8 mouse cellular contexts compared by ENCODE assay signal in the genomic region with DNA sequence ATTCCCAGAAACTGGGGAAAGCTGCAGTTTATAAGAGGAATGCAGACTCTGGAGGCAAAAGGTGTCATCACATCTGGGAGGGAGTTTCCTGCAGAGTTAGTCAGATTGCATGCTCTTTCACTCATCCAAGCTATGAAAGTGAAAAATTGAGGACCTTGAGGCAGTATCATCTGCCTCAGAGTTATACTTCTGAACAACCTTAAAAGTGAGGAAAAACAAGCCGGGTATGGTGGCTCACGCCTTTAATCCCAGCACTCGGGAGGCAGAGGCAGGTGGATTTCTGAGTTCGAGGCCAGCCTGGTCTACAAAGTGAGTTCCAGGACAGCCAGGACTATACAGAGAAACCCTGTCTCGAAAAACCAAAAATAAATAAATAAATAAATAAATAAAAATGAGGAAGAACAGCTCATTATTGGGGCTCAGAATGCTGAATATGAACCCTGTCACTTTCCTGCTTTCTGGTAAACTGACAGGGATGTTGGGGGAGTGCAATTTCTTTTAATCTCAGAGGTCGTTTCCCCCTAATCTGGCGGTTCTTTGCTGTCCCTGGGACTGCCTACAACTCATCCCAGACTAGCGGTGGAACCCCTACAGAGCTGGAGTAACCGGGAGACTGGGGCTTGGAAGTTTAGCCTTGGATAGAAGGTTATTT. TPM values are rescaled to one million over a fixed set of nuclear protein-coding genes. Genes with fewer than 3 reads are reported as not detected.
DNase-seq lines count a peak whose midpoint lies in the region; ATAC-seq and TF ChIP-seq lines count a peak whose summit lies in the region.

No protein-coding gene starts in this region.

- peak overlapping the region; percentile 86 for H3K27ac ChIP-seq in kidney, postnatal 0 days
- peak overlapping the region; percentile 84 for H3K27ac ChIP-seq in hindbrain, embryonic 13.5 days
- H3K27ac ChIP-seq in midbrain, embryonic 13.5 days = peak overlapping the region; percentile 86

- no peak for ATAC-seq in kidney, postnatal 0 days (replicated peaks; ENCODE audit: low FRiP score, low read depth)
- ATAC-seq in activated CD4-positive, CD25-positive, alpha-beta regulatory T cell, adult 4 months = peak; percentile 4
- ATAC-seq in hindbrain, embryonic 13.5 days (ENCODE audit: low FRiP score) = 0 out of 2 replicates have a peak, but pooled peaks have one; percentile 28
- ATAC-seq in midbrain, embryonic 13.5 days = no peak
- ATAC-seq in cerebellum, adult (ENCODE audit: insufficient number of reproducible peaks, low FRiP score, low TSS enrichment) = no peak

- H3K4me2 ChIP-seq in kidney, postnatal 0 days (ENCODE audit: low read length) = peak overlapping the region; percentile 70
- peak overlapping the region; percentile 67 for H3K4me2 ChIP-seq in hindbrain, embryonic 13.5 days
- peak overlapping the region; percentile 86 for H3K4me2 ChIP-seq in midbrain, embryonic 13.5 days (replicated peaks)

- H3K36me3 ChIP-seq in kidney, postnatal 0 days (ENCODE audit: insufficient read depth, low read length) = peaks cover 24% of the 10 kb centered on the region
- H3K36me3 ChIP-seq in hindbrain, embryonic 13.5 days = peaks cover 23% of the 10 kb centered on the region
- peaks cover 23% of the 10 kb centered on the region for H3K36me3 ChIP-seq in midbrain, embryonic 13.5 days

- peak overlapping the region; percentile 66 for H3K4me3 ChIP-seq in kidney, postnatal 0 days (replicated peaks; ENCODE audit: low read depth, low read length)
- H3K4me3 ChIP-seq in hindbrain, embryonic 13.5 days = peak overlapping the region; percentile 81
- H3K4me3 ChIP-seq in midbrain, embryonic 13.5 days (replicated peaks) = peak overlapping the region; percentile 88

- WGBS in kidney, postnatal 0 days = 39% methylated on average over 9 of the region's 9 CpGs
- 46% methylated on average over 9 of the region's 9 CpGs for WGBS in hindbrain, embryonic 13.5 days
- WGBS in midbrain, embryonic 13.5 days = 40% methylated on average over 9 of the region's 9 CpGs

- DNase-seq in kidney, postnatal 0 days (ENCODE audit: low spot score) = no peak
- no peak for DNase-seq in kidney, adult 11 months
- DNase-seq in frontal cortex, adult 2 months (ENCODE audit: extremely low spot score in 1 of 2, low spot score in 1 of 2) = no peak
- no peak for DNase-seq in embryo, embryonic 11 days

- TF ChIP-seq CTCF in kidney, postnatal 0 days (IDR thresholded peaks at IDR 0.05; ENCODE audit: low read depth) = no peak

- peak overlapping the region; percentile 62 for H3K9ac ChIP-seq in kidney, postnatal 0 days (ENCODE audit: low read depth, low read length)
- H3K9ac ChIP-seq in hindbrain, embryonic 13.5 days = peak overlapping the region; percentile 86
- peak overlapping the region; percentile 79 for H3K9ac ChIP-seq in midbrain, embryonic 13.5 days (replicated peaks)

- H3K27me3 ChIP-seq in kidney, postnatal 0 days (ENCODE audit: insufficient read depth, low read length) = no peaks in the 10 kb centered on the region
- H3K27me3 ChIP-seq in hindbrain, embryonic 13.5 days = 0 out of 2 replicates have a peak, but pooled peaks cover 7% of the 10 kb centered on the region
- H3K27me3 ChIP-seq in midbrain, embryonic 13.5 days = peaks cover 6% of the 10 kb centered on the region; the same call in 1 of the 2 replicates

- no peaks in the 10 kb centered on the region for H3K9me3 ChIP-seq in kidney, postnatal 0 days (replicated peaks; ENCODE audit: low read length)
- H3K9me3 ChIP-seq in hindbrain, embryonic 13.5 days = no peaks in the 10 kb centered on the region
- H3K9me3 ChIP-seq in midbrain, embryonic 13.5 days = no peaks in the 10 kb centered on the region

- H3K4me1 ChIP-seq in kidney, postnatal 0 days (replicated peaks; ENCODE audit: insufficient read depth, low read length) = no peaks in the 10 kb centered on the region; the same call in 1 of the 2 replicates
- peaks cover 10% of the 10 kb centered on the region for H3K4me1 ChIP-seq in hindbrain, embryonic 13.5 days (replicated peaks)
- H3K4me1 ChIP-seq in midbrain, embryonic 13.5 days (replicated peaks) = peaks cover 11% of the 10 kb centered on the region

RNA-seq across cellular contexts. Expression of gene Tmem128, which starts 0.4 kb away (rescaled TPM):
- 105 and 108 TPM in 2 replicates for polyA plus RNA-seq in kidney, postnatal 0 days (2015; fragmentation: Nextera tagmentation; extraction: Ambion mirVana)
- polyA plus RNA-seq in activated CD4-positive, CD25-positive, alpha-beta regulatory T cell, adult 4 months (2017; shearing (Covaris generic)) = 100 to 1,000 TPM; 104 to 111 TPM
- polyA plus RNA-seq in hindbrain, embryonic 13.5 days (2015; fragmentation: Nextera tagmentation; extraction: Ambion mirVana) = 101 and 104 TPM in 2 replicates
- polyA plus RNA-seq in midbrain, embryonic 13.5 days (2015; fragmentation: Nextera tagmentation; extraction: Ambion mirVana) = 105 and 116 TPM in 2 replicates
- 45.7 and 47.2 TPM in 2 replicates for polyA plus RNA-seq in frontal cortex, adult 2 months (2012; rRNA removed)

RNA-seq across cellular contexts. Expression of gene Otop1, which starts 16.2 kb away (rescaled TPM):
- not detected in 2 replicates for polyA plus RNA-seq in kidney, postnatal 0 days (2015; fragmentation: Nextera tagmentation; extraction: Ambion mirVana)
- polyA plus RNA-seq in activated CD4-positive, CD25-positive, alpha-beta regulatory T cell, adult 4 months (2017; shearing (Covaris generic)) = not detected
- polyA plus RNA-seq in hindbrain, embryonic 13.5 days (2015; fragmentation: Nextera tagmentation; extraction: Ambion mirVana) = not detected in 2 replicates
- polyA plus RNA-seq in midbrain, embryonic 13.5 days (2015; fragmentation: Nextera tagmentation; extraction: Ambion mirVana) = not detected in 2 replicates
- polyA plus RNA-seq in frontal cortex, adult 2 months (2012; rRNA removed) = 0.24 and 0.32 TPM in 2 replicates

RNA-seq across cellular contexts. Expression of gene Lyar, which starts 39.3 kb away (rescaled TPM):
- 86.9 and 90.1 TPM in 2 replicates for polyA plus RNA-seq in kidney, postnatal 0 days (2015; fragmentation: Nextera tagmentation; extraction: Ambion mirVana)
- 10 to 100 TPM; 41.1 to 43.5 TPM for polyA plus RNA-seq in activated CD4-positive, CD25-positive, alpha-beta regulatory T cell, adult 4 months (2017; shearing (Covaris generic))
- polyA plus RNA-seq in hindbrain, embryonic 13.5 days (2015; fragmentation: Nextera tagmentation; extraction: Ambion mirVana) = 55.7 and 58.4 TPM in 2 replicates
- polyA plus RNA-seq in midbrain, embryonic 13.5 days (2015; fragmentation: Nextera tagmentation; extraction: Ambion mirVana) = 66.9 and 76.9 TPM in 2 replicates
- polyA plus RNA-seq in frontal cortex, adult 2 months (2012; rRNA removed) = 17.7 and 18.4 TPM in 2 replicates

RNA-seq across cellular contexts. Expression of gene Zbtb49, which starts 39.3 kb away (rescaled TPM):
- 8.4 and 8.6 TPM in 2 replicates for polyA plus RNA-seq in kidney, postnatal 0 days (2015; fragmentation: Nextera tagmentation; extraction: Ambion mirVana)
- 10 to 100 TPM; 10.1 to 12.3 TPM for polyA plus RNA-seq in activated CD4-positive, CD25-positive, alpha-beta regulatory T cell, adult 4 months (2017; shearing (Covaris generic))
- polyA plus RNA-seq in hindbrain, embryonic 13.5 days (2015; fragmentation: Nextera tagmentation; extraction: Ambion mirVana) = 20.4 and 23.6 TPM in 2 replicates
- 26.2 and 26.4 TPM in 2 replicates for polyA plus RNA-seq in midbrain, embryonic 13.5 days (2015; fragmentation: Nextera tagmentation; extraction: Ambion mirVana)
- polyA plus RNA-seq in frontal cortex, adult 2 months (2012; rRNA removed) = 19.6 and 20.9 TPM in 2 replicates

RNA-seq across cellular contexts. Expression of gene Drd5, which starts 59.6 kb away (rescaled TPM):
- polyA plus RNA-seq in kidney, postnatal 0 days (2015; fragmentation: Nextera tagmentation; extraction: Ambion mirVana) = not detected in 2 replicates
- not detected for polyA plus RNA-seq in activated CD4-positive, CD25-positive, alpha-beta regulatory T cell, adult 4 months (2017; shearing (Covaris generic))
- polyA plus RNA-seq in hindbrain, embryonic 13.5 days (2015; fragmentation: Nextera tagmentation; extraction: Ambion mirVana) = 0.13 and 0.35 TPM in 2 replicates
- polyA plus RNA-seq in midbrain, embryonic 13.5 days (2015; fragmentation: Nextera tagmentation; extraction: Ambion mirVana) = 0.13 and 0.26 TPM in 2 replicates
- polyA plus RNA-seq in frontal cortex, adult 2 months (2012; rRNA removed) = 1.5 and 1.8 TPM in 2 replicates

Comparison
In these comparisons a context has a peak if more than half of its experiments do, and no peak if none do; other contexts are left out.
1. ATAC-seq: peak in activated CD4-positive, CD25-positive, alpha-beta regulatory T cell, adult 4 months (single experiment) and hindbrain, embryonic 13.5 days (single experiment); none in kidney, postnatal 0 days (single experiment), midbrain, embryonic 13.5 days (single experiment) and cerebellum, adult (single experiment).
2. Peak in every context shown above with its lines, with median percentiles within 50 percentile points of each other: H3K27ac ChIP-seq, H3K4me2 ChIP-seq, H3K4me3 ChIP-seq and H3K9ac ChIP-seq.